Mouse (Mus musculus) left cerebral cortex, adult 11 months (tissue): ENCODE measurements around the gene Rab7b.

ENCODE experiments used
- DNase-seq: peaks from one replicate; pipeline ENCODE4 v3.0.0; 2022; ENCODE audit warnings: low spot score

Rab7b gene

DNA sequence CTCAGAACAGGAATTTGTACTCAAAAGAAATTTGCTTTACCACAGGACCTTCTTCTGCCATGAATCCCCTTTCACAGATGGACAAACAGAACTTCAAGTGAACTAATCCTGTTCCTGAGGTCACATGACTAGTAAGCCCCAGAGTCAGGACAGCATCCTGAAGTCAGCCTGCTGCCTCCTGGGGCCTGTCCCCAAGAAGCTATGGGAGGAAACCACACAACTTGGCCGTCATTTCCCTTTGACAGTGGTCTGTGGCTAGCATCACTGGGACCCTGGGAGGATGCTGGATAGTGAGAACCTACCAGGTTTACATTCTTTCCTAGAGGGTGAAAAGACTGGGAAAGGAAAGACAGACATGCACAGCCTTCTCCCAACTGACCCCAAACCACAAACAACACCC lies 50.3 kb downstream of the Rab7b start:
- DNase-seq = no peak

DNA sequence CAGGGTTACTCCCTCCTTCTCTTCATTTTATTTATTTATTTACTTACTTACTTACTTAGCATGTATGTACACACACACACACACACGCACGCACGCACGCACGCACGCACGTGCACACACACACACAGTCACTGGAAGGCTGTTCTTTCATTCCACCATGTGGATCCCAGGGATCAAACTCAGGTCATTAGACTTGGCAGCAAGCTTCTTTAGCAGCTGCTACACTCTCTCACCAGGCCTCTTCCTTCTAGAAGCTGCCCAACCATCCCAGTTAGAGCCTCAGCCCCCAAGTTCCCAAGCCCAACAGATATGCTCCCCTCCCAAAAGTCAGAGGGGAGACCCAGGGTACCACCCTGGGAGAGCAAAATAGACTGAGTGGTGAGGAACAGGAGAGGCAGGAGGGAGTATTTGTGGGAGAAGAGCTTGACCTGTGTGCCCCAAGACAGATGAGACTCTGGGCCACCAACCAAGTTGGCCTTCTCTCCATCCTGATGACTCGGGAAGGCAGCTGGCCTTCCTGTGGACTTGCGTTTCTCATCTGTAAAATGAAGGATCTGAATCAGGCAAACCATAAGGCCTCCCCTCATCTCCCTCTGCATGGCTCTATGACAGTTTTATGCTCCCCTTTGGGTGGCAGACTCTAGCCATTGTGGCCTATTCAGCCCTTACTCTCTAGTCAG lies 51.1 kb downstream of the Rab7b start:
- DNase-seq = no peak

DNA sequence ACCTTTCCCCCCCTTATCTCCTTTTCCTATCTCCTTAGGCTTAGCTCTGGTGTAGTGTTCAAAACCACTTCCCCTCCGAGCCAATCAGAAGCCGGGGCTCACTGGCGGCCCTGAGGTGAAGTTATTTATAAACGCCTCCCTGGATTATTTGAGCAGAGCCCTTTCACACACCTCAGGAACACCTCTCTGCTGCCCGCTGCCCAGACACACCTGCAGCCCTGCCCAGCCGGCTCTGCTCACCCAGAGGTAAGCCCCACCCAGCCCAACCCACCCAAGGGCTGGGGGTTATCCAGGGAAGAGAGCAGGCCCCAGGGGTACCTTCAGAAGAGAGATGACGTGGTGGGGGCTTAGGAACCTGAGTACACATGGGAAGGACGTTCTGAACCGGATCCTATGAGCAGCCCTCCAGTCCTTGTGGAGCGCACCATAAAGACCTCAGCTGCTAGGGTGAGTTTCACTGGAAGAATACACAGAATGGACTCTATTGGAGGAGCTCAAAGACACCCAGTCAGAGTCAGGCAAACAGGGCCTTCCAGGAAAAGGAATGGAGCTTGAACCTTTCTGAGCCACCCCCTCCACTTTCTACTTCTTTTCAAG lies 55.5 kb downstream of the Rab7b start, which contains the start of gene Slc26a9:
TSS of gene Slc26a9 (plus strand) at position 155 of the 597 bp plus-strand sequence.
- no peak for DNase-seq

DNA sequence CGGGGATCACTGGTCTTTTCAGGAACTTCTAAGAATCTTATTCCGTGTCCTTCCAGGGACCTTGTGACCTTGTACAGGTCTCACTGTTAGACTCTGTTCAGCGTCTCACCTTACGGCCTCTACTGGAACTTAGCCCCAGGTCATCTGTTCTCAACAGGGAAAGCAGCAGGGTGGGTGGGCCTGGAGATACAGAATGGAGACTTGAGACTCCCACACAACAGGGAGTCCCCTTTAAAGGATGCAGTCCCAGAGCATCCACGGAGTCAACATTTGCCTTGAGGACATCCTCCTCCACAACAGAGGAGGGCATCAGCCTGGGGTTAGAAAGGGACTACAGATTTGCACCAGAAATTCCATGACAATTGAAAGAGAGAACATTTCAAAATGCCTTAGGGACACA lies 56.9 kb downstream of the Rab7b start:
- no peak for DNase-seq

DNA sequence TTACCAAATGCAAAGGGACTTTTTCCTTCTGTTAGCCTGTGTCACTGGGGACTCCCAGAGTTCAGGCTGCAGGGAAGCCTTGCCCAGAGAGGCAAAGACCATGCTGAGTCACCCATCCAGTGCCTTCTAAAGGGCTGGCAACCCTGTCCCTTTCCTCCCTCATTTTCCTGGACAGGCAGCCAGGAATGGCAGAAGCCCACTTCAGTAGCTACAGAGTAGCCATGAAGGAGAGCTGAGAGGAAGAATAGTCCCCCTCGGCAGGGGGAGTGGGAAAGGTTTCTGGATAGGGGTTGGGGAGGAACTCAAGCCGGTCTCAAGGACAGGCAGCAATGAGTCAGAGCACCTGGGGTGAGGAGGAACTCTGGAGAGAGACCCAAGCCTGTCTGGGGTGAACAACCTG lies 59.3 kb downstream of the Rab7b start:
- DNase-seq = no peak

DNA sequence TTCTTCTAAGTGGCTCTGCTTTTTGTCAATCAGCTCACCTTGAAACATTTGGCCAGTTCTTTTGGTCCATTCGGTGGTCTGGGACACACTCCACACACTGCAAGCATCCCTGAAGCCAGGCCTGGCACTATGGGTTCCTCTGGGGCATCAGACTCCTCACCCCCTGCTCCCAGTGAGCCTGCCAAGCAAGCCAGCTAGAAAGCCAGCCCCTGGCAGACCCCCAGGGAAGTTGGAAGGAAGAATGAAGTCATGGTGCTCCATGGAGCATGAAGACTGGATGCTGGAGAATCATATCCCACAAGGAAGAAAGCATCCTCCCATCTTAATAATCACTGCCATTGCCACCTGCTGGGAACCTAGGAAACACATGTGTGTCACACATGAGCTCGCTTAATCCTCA lies 60.1 kb downstream of the Rab7b start:
- no peak for DNase-seq

DNA sequence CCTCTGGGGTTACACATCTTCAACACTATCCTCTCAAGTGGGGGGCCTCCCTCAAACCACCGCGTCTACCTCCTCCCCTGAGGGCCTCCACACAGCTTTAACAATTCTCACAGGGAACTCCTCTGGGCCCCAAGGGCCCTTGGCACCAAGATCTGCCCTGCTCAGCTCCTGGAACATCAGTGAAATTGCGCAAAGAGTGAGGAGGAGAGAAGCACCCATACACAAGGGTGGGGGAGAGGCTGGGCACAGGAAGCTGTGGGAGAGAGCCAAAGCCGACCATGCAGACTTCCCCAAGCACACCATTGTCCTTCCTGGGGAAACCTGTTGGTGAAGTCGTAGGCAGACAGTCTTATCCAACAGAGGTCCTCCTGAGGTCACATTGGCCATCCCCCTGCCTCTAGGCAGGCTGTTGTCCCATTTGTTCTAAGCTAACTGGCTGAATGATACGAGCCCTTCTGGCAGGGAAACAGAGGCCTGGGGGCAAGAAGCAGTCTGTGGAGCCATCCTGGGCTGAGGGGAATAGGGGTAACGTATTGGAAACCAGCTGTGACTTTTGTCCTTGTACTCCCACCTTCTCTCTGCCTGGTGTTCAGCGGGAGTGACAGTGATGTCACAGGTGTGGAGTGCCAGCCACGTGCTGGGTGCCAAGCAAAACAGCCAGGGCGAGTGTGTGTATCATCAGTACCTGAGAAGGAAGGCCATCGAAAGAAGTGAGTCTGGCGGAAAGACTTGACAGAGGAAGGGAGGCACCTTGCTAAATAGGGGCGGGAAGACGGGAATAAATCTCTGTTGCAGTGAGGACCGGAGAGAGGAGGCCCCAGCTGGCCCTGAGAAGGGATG lies 61.4 kb downstream of the Rab7b start:
- DNase-seq = no peak

DNA sequence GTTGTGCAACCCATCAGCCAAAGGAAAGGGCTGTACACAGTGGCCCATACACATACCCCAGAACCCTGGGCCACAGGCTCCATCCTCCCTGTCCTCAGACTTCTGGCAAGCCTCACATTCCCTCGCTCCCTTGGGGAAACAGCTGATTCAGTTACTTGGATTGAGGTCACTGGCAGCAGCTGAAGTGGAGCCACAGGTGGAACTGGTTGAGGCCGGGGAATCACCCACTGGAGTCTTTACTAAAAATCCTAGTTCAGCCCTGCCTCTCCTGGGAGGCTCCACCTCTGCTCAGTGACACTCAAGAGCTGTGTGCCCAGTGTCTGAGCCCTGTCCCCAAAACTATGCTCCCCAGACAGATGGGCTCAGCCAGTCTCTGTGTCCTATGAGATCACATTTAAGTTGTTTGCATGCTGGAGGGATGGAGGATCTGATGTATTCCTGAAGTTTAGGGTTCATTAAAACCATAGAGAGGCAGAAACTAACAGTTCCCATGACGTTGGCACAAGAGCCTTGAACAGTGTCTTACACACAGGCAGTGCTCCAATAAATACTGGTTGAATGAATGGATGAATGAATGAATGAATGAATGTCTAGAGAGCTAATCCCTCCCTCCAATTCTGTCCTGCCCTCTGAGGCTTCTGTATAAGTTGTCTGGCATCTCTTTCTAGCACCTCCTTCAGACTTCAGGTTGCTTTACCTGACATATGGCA lies 62.8 kb downstream of the Rab7b start:
- no peak for DNase-seq

DNA sequence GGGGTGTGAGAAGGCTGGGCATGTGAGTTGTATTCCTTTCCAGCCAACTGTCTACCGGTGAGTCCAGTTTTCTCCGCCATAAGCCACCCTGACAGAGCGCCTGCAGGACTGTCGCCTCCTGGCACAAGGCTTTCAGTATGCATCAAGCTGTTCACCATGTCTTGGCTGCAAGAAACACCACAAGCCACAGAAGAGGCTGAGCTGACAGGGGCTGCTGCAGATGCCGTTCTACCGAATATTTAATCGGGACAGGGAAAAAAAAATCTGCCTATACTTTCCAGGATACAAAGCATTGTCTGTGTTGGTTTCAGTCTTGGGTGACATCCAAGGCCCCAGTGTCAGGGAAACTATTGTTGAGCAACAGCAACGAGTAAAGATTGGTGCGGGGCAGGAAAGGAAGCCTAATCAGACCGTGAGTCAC lies 63.4 kb downstream of the Rab7b start:
- DNase-seq = no peak

DNA sequence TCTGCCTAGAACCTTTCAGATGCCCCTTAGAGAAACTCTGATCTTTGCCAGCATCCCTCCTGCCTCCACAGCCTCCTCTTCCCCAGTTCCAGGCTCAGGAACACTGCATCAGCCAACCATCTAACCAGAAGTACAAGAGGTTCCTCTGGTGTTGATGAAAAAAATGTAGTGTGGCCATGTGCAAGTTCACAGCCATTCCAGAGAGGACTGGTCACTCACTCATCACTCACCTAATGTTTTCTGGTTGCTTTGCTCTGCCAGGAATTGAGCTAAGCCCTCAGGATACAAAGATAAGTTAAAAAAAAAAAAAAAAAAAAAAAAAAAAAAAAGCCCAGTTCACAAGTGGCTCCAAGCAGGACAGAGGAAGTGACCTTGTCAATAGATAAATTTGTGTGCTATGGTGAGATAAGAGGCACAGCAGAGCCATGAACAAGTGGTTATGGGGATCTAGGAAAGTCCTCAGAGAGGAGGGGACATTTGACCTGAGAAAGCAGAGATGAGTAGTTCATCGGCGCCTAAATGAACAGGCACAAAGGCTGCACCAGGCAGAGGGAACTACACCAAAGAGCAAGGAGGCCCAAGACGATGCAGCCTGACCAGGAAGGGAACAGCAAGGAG lies 65.8 kb downstream of the Rab7b start:
- no peak for DNase-seq

DNA sequence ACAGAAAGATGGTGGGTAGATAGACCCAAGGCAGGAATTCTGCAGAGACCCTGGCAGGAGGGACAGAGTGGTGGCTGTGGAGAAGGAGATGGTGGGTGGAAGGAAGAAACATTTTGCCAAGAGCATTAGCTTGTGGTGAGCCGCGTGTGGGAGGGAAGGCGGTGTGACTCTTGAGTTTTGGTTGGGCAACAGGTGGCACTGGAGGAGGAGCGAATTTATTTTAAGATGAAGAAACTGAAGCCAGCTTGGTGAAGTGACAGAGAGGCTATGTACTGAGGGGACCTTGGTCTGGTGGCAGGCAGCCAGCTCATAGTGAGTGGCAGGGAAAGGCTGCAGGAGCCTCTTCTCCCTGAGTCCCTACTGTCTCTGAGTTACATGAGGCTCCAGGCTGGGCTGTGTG lies 66.4 kb downstream of the Rab7b start:
- DNase-seq = peak; percentile 45

DNA sequence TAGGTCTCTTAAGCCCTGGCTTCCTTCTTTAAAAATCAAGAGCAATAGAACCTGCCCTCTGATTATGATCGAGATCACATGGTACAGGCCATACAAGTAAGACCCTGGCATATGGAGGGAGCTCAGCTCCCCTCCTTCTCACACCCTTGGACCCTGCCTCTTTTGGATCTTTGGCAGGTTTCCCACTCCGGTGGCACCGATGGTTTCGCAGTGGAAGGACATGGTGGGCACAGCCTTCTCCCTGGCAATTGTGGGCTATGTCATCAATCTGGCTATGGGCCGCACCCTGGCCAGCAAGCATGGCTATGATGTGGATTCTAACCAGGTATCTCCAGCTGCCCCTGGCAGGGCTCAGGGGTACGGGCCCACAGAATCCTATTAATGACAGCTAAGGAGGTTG lies 68.7 kb downstream of the Rab7b start:
- no peak for DNase-seq

DNA sequence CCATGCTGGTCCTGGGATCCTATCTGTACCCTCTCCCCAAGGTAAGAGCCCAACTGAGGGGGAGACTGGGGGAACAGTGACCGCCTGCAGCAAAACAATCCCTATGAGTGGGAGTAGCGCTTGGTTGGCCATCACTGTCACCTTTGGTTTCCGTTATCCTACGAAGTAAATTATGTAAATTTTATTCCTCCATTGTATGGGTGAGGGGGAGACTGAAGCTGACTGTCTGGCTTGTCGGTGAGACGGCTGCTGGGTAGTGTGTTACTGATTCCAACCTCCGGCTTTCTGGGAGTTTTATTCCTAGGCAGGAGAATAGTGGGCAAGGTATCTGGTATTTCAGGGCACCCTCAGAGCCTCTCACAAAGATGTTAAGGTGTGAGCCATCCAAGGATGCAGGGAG lies 70.3 kb downstream of the Rab7b start:
- no peak for DNase-seq

DNA sequence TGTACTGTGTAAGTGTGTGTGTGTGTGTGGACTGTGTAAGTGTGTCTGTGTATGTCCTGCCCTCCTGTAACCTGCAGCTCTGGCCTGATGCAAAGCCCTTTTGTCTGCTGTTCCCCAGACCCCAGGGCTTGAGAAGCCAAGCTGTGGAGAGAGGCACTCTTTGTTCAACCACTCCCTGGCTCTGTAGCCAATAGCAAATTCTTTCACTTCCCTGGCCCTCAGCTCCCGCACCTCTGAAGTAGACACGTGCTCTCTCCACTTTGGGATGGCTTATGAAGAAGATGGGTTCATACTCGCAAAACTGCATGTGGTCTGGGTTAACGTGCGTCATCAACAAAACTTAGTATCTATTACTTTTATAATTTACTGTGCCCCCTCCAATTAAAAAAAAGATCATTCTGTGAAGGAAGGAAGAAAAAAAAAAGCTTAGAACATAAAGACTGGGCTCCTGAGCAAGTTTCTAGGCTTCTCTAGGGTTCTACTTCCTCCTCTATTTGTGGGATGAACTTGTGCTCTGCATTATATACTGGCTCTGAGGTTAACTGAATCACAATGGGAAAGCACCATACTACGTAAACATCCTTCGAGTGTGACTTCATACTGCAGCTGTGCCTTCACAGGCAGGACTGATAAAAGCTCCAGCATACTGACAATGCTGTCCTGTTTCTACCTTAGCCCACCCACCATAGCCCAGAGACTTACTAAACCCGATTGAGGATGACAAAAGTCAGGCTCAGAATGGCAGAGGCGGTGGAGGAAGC lies 71.4 kb downstream of the Rab7b start:
- no peak for DNase-seq

DNA sequence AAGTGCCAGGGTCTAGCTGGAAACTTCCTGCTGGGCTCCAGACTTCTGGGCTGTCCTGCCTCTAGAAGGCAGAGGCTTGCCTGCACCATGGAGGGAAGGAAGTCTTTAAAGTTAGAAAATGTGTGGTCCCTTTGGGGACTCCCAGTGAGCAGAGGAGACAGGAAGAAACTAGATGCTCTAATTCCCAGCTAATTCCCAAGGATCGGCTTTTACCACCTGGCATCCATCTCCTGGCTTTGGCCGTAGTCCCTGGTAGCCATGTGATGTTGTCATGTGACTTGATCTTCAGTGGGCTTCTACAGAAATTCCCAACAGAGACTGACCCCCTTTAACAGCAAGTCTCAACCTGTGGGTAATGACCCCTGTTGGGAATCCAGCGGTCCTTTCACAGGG lies 71.9 kb downstream of the Rab7b start:
- no peak for DNase-seq

DNA sequence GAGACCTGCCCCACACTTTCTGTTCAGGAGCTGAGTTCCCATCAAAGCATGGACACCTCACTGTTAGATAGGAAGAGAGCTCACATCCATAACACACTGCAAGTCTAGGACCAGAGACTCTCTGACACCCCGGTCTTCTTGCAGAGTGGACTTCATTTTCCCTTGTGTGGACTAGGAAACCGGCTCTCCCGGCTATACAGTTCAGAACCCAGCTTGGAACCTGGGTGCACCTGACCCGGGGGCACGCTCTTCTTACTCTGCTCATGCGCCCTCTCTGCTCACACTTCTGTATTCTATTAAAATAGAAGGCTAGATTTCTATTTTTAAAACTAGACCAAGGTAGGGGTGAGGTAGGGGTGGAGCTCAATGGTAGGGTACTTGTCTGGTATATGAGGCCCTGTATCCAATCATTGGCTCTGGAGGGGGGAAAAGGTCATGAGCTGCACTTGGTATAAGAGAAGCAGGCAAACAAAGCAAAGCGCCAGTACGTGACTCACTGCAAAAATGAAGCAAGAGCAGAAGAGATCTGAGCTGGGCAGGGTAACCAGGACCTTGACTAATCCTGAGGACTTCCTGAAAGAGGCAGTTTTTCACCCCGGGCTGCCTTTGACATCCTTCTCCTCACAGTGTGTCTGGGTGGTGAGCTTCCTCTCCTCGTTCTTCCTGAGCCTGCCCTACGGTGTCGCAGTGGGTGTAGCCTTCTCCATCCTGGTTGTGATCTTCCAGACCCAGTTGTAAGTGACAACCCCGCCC lies 72.8 kb downstream of the Rab7b start:
- DNase-seq = no peak

DNA sequence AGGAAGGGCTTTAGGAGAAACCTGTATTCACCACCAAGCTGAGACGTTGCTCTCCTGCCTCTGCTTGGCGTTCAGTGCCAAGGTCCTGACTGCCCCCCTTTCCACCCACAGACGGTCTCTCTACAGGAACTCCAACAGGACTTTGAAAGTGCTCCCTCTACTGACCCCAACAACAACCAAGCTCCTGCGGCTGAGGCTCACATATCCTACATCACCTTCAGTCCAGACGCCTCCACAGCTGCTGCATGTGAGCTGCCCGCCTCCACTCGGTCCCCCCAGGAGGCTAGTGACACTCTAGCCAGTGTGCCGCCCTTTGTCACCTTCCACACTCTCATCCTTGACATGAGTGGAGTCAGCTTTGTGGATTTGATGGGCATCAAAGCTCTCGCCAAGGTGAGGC lies 75.2 kb downstream of the Rab7b start:
- no peak for DNase-seq

DNA sequence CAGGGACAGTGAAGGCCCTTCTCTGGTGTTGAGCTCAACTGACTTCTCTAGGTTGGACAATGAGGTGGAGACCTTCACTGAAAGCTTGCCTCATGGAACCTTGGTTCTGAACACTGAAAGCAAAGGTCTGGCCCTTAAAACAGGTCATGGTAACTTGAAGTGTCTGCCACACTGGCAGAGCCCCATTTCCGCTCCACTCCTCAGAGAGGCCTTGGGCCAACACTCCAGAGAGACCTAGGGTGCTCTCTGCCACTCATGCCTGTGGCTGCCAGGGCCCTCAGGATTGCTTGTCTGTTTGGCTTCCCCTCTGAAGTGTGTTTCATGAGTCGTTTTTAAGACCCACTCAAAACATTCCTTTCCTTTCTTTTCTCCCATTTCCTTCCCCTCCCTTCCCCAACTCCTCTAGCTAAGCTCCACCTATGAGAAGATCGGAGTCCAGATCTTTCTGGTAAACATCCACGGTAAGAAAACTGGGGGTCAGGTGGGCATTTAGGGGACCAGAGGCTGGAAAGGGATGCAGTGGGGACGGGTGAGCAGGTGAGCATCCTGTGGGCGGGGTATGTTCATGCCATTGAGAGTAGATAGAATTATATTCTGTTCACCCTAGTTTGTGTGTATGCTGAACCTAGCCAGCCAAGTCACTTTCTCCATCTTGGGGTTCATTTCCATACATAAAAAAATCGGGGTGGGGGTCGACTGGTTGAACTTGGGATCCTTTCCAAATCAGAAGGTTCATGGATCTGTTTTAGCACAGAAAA lies 76.3 kb downstream of the Rab7b start:
- no peak for DNase-seq
